Mouse (Mus musculus): ENCODE measurements around the gene Olfr746.

Gene Olfr746

DNA sequence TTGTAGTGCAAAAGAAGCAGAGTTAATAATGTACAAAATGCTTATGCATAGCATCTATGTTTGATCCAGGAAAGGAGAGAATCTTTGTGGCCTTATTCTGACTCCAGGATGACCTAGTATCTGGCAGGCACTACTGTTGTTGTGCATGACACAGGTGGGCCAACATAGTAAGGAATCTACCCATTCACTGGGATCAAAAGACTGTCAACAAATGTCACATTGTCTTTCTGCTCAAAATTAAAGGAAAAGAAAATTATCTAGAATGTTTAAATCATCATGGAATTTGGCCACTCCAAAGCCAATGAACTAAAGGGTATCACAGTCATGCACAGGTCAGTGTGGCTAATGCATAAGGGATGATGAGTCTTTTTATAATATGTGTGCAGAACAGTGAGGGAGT is at the start of gene Olfr746:
Gene Olfr746, plus strand, starts transcription at position 301 of the 400 bp plus-strand sequence.
- DNase-seq (ENCODE audit: extremely low read depth, low read depth): no peak

- DNase-seq (ENCODE audit: extremely low read depth, low read depth): no peak
Measured at GRCm38 (mm10) chr14:50614579-50614978, 32.3 kb upstream of the Olfr746 start, which contains the start of gene Olfr744. Gene Olfr744, plus strand, starts transcription at chr14:50614879.

GRCm38 (mm10) chr14:50639088-50639487 is 7.8 kb upstream of the Olfr746 start, which contains the start of gene Olfr745:
Gene Olfr745, plus strand, starts transcription at chr14:50639388.
- no peak for DNase-seq (ENCODE audit: extremely low read depth, low read depth)

DNA sequence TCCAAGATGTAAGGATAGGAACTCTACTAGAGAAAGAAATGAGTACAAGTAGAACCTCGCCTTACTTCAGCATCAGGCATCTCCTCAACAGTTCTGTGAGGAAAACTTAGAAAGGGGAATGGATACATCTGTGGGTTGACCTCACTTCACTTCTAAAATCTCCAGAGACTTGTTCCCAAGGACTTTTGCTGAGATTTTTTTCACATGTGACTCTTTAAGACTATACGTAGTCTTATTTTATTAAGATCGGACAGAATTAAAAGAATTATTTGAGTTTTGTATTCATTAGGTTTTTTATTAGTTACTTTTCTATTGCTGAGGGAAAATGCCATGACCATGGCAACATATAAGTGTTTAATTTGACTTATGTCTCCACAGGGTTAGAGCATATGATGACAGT is 46.2 kb downstream of the Olfr746 start, which contains the start of gene Olfr747:
Gene Olfr747, minus strand, starts transcription at position 101 of the 400 bp plus-strand sequence.
- no peak for DNase-seq (ENCODE audit: extremely low read depth, low read depth)
